Mouse (Mus musculus) hindbrain, embryonic 12.5 days (tissue): ENCODE results near the gene Ifi35. TPM values are rescaled to one million over a fixed set of nuclear protein-coding genes. Genes with fewer than 3 reads are reported as not detected.
A peak's percentile ranks its signal among the peaks of the same experiment; 100 is the strongest.

ENCODE experiments used
- ATAC-seq: fragments of 200-750 bp; cut with Nextera tagmentation; 2 replicates; pipeline ENCODE4 v1.8.0; 2017; ENCODE audit warnings: moderate TSS enrichment; ENCODE audit not compliant: low FRiP score
- H3K27ac ChIP-seq: fragments of 300-500 bp; sonication (generic); 2 replicates; pipeline ENCODE4 v1.5.1; 2016; ENCODE audit warnings: mild to moderate bottlenecking
- H3K27me3 ChIP-seq: fragments of 300-500 bp; sonication (generic); 2 replicates; pipeline ENCODE4 v1.6.1; 2016; ENCODE audit warnings: mild to moderate bottlenecking
- H3K36me3 ChIP-seq: fragments of 300-500 bp; sonication (generic); 2 replicates; pipeline ENCODE4 v1.6.1; 2016; ENCODE audit warnings: mild to moderate bottlenecking
- H3K4me1 ChIP-seq: fragments of 300-500 bp; sonication (generic); 2 replicates; pipeline ENCODE4 v1.6.1; 2016
- H3K4me2 ChIP-seq: fragments of 300-500 bp; sonication (generic); replicated peaks from 2 replicates; pipeline ENCODE4 v1.6.1; 2016; ENCODE audit warnings: mild to moderate bottlenecking
- H3K4me3 ChIP-seq: fragments of 300-500 bp; sonication (generic); 2 replicates; pipeline ENCODE4 v1.5.1; 2016; ENCODE audit warnings: mild to moderate bottlenecking
- H3K9ac ChIP-seq: fragments of 300-500 bp; sonication (generic); 2 replicates; pipeline ENCODE4 v1.6.1; 2016; ENCODE audit warnings: mild to moderate bottlenecking, moderate library complexity
- H3K9me3 ChIP-seq: fragments of 300-500 bp; sonication (generic); replicated peaks from 2 replicates; pipeline ENCODE4 v1.6.1; 2016; ENCODE audit warnings: mild to moderate bottlenecking
- WGBS: fragments of 180-500 bp; shearing (Covaris S2); methylation state at CpG from one replicate; pipeline ENCODE4 v1.1.7; 2016; 5-methylcytosine and 5-hydroxymethylcytosine counted together
- polyA plus RNA-seq: library from polyadenylated mRNA; unstranded; fragments of >200 nt; fragmentation: Nextera tagmentation; extraction: Ambion mirVana; gene quantifications from 2 replicates; pipeline ENCODE4 v1.2.1, GENCODE M21; 2016

Ifi35 gene
- polyA plus RNA-seq, result 4.2 and 5.7 TPM in 2 replicates

DNA sequence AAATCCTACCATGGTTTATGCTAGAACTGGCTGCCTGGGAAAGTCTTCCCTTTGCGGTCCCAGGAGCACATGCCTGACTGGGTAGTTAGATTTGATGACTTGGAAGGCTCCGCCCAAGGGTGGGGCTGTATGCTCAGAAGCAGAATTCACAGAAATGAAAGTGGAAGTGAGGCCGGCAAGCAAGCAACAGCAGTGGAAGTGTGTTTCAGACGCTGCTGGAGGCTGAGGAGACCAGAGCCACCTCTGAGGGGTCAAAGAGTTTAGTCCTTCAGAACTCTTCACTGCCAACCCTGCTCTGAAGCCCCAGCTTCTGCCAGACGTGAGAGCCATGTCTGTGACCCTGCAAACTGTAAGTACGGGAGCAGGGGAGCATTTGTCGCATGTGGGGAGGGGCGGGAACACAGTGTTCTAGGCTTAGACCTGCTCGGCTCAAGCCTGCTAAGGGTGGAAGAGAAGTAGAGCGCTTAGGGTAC, at the start of gene Ifi35:
Gene Ifi35, plus strand, starts transcription at position 134 of the 473 bp plus-strand sequence.
- ATAC-seq, result no peak
- Histone ChIP-seq H3K9me3 (no peaks in the 10 kb centered on the region), H3K9ac (no peak within 1 kb of the TSS), H3K4me1 (peaks cover 10% of the 10 kb centered on the region), H3K4me2 (peak within 1 kb of the TSS; percentile 30), H3K4me3 (peak within 1 kb of the TSS; percentile 15), H3K27ac (no peak within 1 kb of the TSS), H3K36me3 (peaks cover 25% of the 10 kb centered on the region), H3K27me3 (no peaks in the 10 kb centered on the region)
- WGBS, result 35% methylated on average over 10 of the region's 10 CpGs

DNA sequence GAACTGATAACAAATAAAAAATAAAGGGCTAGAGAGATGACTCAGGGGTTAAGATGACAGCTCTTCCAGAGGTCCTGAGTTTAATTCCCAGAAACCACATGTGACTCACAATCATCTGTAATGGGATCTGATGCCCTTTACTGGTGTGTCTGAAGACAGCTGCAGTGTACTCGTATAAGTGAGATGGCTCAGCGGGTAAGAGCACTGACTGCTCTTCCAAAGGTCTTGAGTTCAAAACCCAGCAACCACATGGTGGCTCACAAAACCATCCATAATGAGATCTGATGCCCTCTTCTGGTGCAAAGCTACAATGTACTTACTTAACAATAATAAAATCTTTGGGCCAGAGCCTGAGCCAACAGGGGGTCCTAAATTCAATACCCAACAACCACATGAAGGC, 32.9 kb upstream of the Ifi35 start:
- no peaks in the 10 kb centered on the region for H3K27me3 ChIP-seq
- H3K36me3 ChIP-seq, result peaks cover 35% of the 10 kb centered on the region
- no peak overlapping the region for H3K27ac ChIP-seq
- H3K4me1 ChIP-seq, result peaks cover 6% of the 10 kb centered on the region
- H3K4me2 ChIP-seq, result no peak overlapping the region
- ATAC-seq, result no peak
- H3K9me3 ChIP-seq, result no peaks in the 10 kb centered on the region
- no peak overlapping the region for H3K4me3 ChIP-seq
- 90% methylated on average over 2 of the region's 2 CpGs for WGBS
- H3K9ac ChIP-seq, result no peak overlapping the region

DNA sequence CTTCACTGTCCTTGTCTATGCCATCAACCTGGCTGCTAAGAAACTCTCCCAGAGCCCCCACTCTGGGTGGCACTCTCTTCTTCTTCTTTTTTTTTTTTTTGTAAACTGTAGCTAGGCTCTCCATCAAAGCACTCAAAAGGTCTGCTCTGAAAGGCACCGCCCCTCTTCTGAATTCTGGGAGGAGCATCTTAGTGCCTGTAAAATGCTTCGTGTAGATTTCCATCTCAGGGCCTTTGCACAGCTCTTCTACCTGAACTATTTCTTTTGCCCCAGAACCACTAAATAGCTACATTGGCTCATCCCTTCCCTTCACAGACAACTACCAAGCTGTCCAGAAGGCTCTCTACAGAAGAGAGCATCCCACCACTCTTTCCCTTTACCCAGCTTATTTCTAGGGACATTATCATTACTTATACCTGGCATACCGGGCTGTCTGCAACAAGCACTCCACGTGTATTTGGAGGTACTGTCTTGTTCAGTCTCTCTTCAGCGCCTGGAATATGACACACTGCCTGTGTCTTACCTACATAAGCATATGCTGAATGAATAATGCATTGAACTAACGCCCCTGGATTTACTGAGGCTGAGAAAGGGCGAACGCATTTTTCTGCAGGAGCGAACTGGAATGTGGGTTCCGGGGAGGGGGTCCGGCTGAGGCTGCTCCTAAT, 31.6 kb upstream of the Ifi35 start:
- Histone ChIP-seq H3K9ac (peak overlapping the region; percentile 87), H3K9me3 (no peaks in the 10 kb centered on the region), H3K4me2 (peak overlapping the region; percentile 70), H3K27me3 (no peaks in the 10 kb centered on the region), H3K4me3 (peak overlapping the region; percentile 87), H3K4me1 (peaks cover 6% of the 10 kb centered on the region), H3K27ac (peak overlapping the region; percentile 86), H3K36me3 (peaks cover 23% of the 10 kb centered on the region)
- 3% methylated on average over 11 of the region's 11 CpGs for WGBS
- peak; percentile 55 for ATAC-seq

DNA sequence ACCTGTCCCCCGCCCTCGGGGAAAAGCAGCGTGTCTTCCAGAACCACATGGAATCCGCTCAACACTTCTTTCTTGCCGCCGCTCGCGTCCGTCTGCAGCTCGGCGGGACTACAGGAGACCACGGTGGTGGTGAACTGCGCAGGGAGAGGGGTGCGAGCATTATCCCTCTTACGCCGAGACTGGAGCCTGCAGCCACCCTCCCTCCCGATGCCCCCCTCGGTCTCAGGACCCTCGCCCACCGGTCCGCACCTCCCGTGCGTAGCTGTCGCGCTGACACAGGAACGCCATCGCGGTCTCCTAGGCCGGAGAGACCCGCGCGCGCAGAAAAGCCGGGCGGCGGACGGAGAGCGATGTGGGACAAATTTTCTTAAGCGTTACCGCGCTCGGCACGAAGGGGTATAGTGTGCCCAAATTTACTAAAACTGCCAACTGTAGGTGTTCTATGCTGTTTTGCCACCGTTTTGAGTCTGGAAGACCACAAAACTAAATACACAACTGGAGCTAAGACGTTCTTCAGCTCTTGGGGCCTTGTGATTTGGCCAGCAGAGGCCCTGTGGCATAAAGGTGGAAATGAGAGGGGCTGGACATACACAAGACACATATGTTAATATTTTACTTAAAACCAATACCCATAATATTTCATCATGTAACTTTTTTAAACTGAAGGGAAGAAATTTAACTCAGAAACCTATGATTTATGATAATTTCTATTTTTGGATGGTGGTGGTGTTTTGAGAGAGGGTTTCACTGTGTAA, 30.9 kb upstream of the Ifi35 start, which contains the start of gene Aarsd1:
Gene Aarsd1, minus strand, starts transcription at position 515 of the 755 bp plus-strand sequence.
- Histone ChIP-seq H3K9me3 (no peaks in the 10 kb centered on the region), H3K9ac (peak within 1 kb of the TSS; percentile 87), H3K4me1 (peaks cover 6% of the 10 kb centered on the region), H3K4me2 (peak within 1 kb of the TSS; percentile 70), H3K27ac (peak within 1 kb of the TSS; percentile 86), H3K27me3 (no peaks in the 10 kb centered on the region), H3K4me3 (peak within 1 kb of the TSS; percentile 87), H3K36me3 (peaks cover 16% of the 10 kb centered on the region)
- WGBS, result under 1% methylated on average over 45 of the region's 45 CpGs
- ATAC-seq, result peak; percentile 79

DNA sequence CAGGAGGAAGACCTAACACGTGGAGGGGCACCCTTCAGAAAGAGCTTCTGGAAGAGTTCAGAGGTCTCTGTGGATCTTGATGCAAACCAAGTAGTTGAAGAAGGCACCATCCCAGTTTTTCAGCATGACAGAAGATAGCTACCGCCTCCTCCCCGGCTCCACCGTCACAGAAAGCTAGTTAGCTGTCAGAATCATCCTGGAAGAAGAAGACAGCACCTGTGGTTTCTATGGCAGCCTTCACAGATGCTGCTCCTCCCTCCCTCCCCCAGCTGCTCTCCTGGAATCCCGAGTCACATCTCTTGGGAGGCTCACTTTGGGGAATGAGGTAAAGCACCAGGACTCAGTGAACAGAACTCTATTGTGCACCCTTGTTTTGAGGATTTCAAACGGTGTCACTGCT, 29.2 kb upstream of the Ifi35 start:
- no peak for ATAC-seq
- peaks cover 11% of the 10 kb centered on the region for H3K4me1 ChIP-seq
- no peaks in the 10 kb centered on the region for H3K36me3 ChIP-seq
- no peaks in the 10 kb centered on the region for H3K9me3 ChIP-seq
- H3K9ac ChIP-seq, result no peak overlapping the region
- no peak overlapping the region for H3K27ac ChIP-seq
- no peak overlapping the region for H3K4me2 ChIP-seq
- H3K4me3 ChIP-seq, result no peak overlapping the region
- H3K27me3 ChIP-seq, result 0 out of 2 replicates have a peak, but pooled peaks cover 4% of the 10 kb centered on the region
- WGBS, result 57% methylated on average over 6 of the region's 6 CpGs

DNA sequence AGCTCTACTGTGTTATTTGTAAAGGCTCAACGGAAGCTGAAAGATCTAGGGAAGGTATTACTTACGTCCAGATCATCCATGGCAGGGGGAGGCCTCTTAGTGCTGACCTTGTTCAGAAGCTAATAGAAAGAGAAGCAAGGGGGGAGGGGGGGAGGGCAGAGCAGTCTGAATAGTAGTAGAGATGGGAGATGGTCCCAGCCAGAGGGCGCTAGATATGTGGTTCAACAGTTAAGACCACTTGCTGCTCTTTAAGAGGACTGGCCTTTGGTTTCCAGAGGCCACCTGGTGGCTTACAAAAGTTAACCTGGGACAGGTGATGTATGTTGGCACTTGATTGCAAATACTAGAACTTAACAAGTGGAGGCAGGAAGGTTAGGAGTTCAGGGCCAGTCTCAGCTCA, 28.6 kb upstream of the Ifi35 start:
- Histone ChIP-seq H3K27ac (no peak overlapping the region), H3K9ac (no peak overlapping the region), H3K4me2 (no peak overlapping the region), H3K4me3 (no peak overlapping the region), H3K36me3 (no peaks in the 10 kb centered on the region), H3K9me3 (no peaks in the 10 kb centered on the region), H3K4me1 (peaks cover 17% of the 10 kb centered on the region), H3K27me3 (0 out of 2 replicates have a peak, but pooled peaks cover 4% of the 10 kb centered on the region)
- no peak for ATAC-seq
- 18% methylated on average over 3 of the region's 3 CpGs for WGBS

DNA sequence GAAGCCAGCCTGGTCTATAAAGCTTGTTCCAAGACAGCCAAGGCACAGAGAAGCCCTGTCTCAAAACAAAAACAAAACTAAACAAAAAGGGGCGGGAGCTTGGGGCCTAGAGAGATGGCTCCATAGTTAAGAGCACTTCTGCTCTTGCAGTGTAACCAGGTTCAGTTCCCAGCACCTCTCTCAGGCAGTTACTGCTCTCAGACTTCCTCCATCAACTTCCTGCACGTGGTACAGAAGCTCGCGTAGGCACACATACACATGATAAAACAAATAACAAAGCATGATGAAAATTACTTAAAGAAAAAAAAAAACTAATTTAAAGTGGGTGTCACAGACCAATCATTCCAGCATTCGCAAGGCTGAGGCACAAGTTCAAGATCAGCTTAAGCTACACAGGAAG, 28.1 kb upstream of the Ifi35 start:
- no peak overlapping the region for H3K9ac ChIP-seq
- H3K4me1 ChIP-seq, result peaks cover 17% of the 10 kb centered on the region
- no peaks in the 10 kb centered on the region for H3K9me3 ChIP-seq
- H3K27ac ChIP-seq, result no peak overlapping the region
- 0 out of 2 replicates have a peak, but pooled peaks cover 4% of the 10 kb centered on the region for H3K27me3 ChIP-seq
- ATAC-seq, result no peak
- no peaks in the 10 kb centered on the region for H3K36me3 ChIP-seq
- no peak overlapping the region for H3K4me2 ChIP-seq
- WGBS, result 89% methylated on average over 5 of the region's 5 CpGs
- H3K4me3 ChIP-seq, result no peak overlapping the region

DNA sequence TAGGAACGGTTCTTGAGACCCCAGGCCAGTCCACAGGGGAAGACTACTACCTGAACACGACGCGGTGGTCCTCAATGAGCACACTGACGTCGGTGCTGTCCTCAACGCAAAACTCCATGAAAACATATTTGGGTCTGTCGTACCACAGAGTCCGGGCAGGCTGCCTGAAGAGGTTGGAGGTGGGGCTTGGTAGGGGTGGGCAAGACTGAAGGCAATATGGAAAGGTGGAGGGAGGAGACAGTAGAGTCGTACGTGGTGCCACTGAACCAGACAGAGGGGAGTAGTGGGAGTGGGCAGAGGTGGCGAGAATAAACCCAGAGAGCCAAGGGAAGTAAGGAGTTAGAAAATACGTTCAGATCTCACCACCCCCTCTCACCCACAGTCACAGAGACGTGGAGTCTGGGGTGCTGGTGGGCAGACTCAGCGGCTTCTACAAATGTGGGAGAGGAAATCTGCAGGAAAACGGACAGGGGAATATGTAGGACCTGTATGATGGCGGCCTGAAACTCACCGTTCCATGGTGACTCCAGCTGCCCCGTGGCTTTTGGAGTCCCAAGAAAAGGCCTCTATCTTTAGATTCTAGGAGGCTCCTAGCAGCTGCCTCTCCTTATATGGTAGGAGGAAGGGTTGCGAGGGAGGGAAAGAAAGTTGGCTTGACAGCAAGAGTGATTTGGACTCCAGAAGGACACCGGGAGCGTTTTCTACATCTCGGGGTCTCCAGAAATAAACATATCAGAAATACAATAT, 23.9 kb upstream of the Ifi35 start, which contains the start of gene Gm27029:
Gene Gm27029, minus strand, starts transcription at position 692 of the 747 bp plus-strand sequence.
- peaks cover 5% of the 10 kb centered on the region for H3K36me3 ChIP-seq
- peaks cover 26% of the 10 kb centered on the region for H3K4me1 ChIP-seq
- H3K27ac ChIP-seq, result peak within 1 kb of the TSS; percentile 91
- no peaks in the 10 kb centered on the region for H3K9me3 ChIP-seq
- H3K27me3 ChIP-seq, result 0 out of 2 replicates have a peak, but pooled peaks cover 4% of the 10 kb centered on the region
- H3K9ac ChIP-seq, result peak within 1 kb of the TSS; percentile 73
- H3K4me3 ChIP-seq, result peak within 1 kb of the TSS; percentile 91
- ATAC-seq, result peak; percentile 54
- peak within 1 kb of the TSS; percentile 92 for H3K4me2 ChIP-seq
- 6% methylated on average over 23 of the region's 23 CpGs for WGBS

DNA sequence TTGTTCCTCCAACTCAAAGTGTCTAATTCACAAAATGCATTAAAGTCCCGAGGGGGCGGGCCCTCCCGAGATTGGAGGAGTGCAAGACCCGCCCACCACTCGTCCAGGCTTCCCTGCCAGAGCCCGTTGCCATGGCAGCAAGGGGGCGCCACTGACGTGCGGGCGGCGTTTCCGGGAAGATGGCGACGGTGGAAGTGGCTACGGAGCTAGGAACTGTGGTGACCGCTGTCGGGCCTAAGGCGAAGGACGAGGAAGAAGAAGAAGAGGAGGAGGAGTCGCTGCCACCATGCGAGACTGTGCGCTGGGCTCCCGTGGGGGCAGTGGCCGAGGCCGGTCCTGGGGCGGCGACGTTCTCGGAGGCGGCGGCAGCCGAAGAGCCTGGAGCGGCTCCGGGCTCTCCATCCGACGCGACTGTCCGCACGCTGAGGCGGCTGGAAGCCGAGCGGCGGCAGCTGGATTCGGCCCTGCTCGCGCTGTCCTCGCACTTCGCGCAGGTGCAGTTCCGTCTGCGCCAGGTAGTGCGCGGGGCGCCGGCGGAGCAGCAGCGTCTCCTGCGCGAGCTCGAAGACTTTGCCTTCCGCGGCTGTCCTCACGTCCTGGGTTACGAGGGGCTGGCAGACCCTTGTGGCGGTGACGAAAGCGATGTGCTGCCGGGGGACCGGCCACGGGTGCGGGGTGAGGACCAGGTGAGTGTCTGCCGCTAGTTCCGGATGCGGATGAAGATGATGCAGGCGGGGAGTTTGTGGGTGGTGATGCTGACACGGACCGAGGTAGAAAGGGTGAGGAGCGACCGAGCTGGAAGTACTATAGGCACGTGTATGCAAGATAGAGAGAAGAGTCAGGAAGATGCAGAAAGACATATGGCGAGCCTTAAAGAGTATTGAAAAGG, 23.0 kb upstream of the Ifi35 start, which contains the start of the genes Rundc1 and Ptges3l:
Gene Rundc1, plus strand, starts transcription at position 161 of the 889 bp plus-strand sequence.
Gene Ptges3l, minus strand, starts transcription at position 409 of the 889 bp plus-strand sequence.
- Histone ChIP-seq H3K27me3 (0 out of 2 replicates have a peak, but pooled peaks cover 4% of the 10 kb centered on the region), H3K4me3 (peak within 1 kb of the TSS; percentile 91), H3K4me2 (peak within 1 kb of the TSS; percentile 92), H3K4me1 (peaks cover 26% of the 10 kb centered on the region), H3K27ac (peak within 1 kb of the TSS; percentile 91), H3K36me3 (peaks cover 13% of the 10 kb centered on the region), H3K9me3 (no peaks in the 10 kb centered on the region), H3K9ac (peak within 1 kb of the TSS; percentile 73)
- under 1% methylated on average over 81 of the region's 81 CpGs for WGBS
- peak; percentile 92 for ATAC-seq

DNA sequence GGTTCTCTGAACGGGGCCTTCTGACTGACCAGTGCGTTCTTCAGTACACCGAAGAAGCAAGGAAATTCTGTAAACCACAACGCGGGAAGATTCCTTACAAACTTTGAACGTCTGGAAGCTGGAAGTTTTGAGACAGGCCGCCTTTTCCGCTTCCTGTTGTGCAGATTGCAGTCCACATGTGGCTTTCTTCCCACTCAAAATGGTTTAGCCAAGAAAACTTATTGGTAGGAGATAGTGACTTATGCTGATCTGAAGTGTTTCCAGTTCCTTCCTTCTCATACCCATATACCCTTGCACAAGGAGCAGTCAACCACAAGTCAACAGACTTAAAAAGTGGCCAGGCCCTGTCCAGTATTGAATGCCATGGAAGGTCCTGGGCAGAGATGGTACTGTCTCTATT, 22.0 kb upstream of the Ifi35 start:
- peaks cover 26% of the 10 kb centered on the region for H3K4me1 ChIP-seq
- H3K9ac ChIP-seq, result peak overlapping the region; percentile 73
- H3K27me3 ChIP-seq, result 0 out of 2 replicates have a peak, but pooled peaks cover 4% of the 10 kb centered on the region
- H3K36me3 ChIP-seq, result peaks cover 23% of the 10 kb centered on the region
- H3K9me3 ChIP-seq, result no peaks in the 10 kb centered on the region
- no peak overlapping the region for H3K27ac ChIP-seq
- peak overlapping the region; percentile 92 for H3K4me2 ChIP-seq
- H3K4me3 ChIP-seq, result peak overlapping the region; percentile 91
- ATAC-seq, result no peak
- WGBS, result 70% methylated on average over 8 of the region's 8 CpGs

DNA sequence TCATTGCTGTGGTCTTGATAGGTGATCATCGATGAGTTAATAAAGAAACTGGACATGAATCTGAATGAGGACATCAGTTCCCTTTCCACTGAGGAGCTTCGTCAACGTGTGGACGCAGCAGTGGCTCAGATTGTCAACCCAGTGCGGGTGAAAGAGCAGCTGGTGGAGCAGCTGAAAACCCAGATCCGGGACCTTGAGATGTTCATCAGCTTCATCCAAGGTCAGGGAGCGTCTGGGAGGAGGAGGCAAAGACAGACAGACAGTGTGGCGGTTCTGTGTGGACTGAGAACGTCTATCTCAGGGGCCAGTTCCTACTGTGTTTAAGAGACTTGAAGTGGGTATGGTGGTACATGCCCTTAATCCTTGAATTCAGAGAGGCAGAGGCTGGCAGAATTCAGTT, 16.9 kb upstream of the Ifi35 start:
- Histone ChIP-seq H3K36me3 (peaks cover 67% of the 10 kb centered on the region), H3K9me3 (no peaks in the 10 kb centered on the region), H3K4me2 (no peak overlapping the region), H3K9ac (no peak overlapping the region), H3K27me3 (no peaks in the 10 kb centered on the region), H3K4me3 (no peak overlapping the region), H3K4me1 (peaks cover 8% of the 10 kb centered on the region), H3K27ac (no peak overlapping the region)
- ATAC-seq, result no peak
- WGBS, result 93% methylated on average over 9 of the region's 9 CpGs
